Mouse (Mus musculus) Patski (cell line): ENCODE data around the gene Scfd2. TPM values are rescaled to one million over a fixed set of nuclear protein-coding genes. Genes with fewer than 3 reads are reported as not detected.

Experiments
- ATAC-seq: fragments of 100-300 bp; one replicate; pipeline ENCODE4 v1.8.0; 2021
- CTCF ChIA-PET: fragments of 350-600 bp; sonication (Branson Sonifier 250); formaldehyde crosslinking; loops from one replicate; lab custom pipeline; 2022; ENCODE audit warnings: inconsistent platforms; lab: Charles Lee
- POLR2A ChIA-PET: fragments of 350-600 bp; sonication (Branson Sonifier 250); formaldehyde crosslinking; loops from one replicate; lab custom pipeline; 2022; ENCODE audit warnings: antibody characterized with exemption, inconsistent platforms; lab: Charles Lee
- DNase-seq: peaks from one replicate; pipeline ENCODE4 v3.0.0-alpha.2; 2011; ENCODE audit warnings: low read depth, low spot score
- H3K27me3 ChIP-seq: fragments of 371-371 bp; one replicate; pipeline ENCODE4 v1.5.1; 2021
- CTCF ChIP-seq: fragments of 100-300 bp; IDR thresholded peaks from one replicate; pipeline ENCODE4 v1.5.1; 2021
- in situ Hi-C: fragments of 300-500 bp; cut with MboI; formaldehyde crosslinking; loops from 3 replicates; pipeline ENCODE4 v1.11.1; 2018; ENCODE audit warnings: low pct_unique_long_range_greater_than_20kb, mixed read lengths
- polyA plus RNA-seq: library from polyadenylated mRNA; unstranded; gene quantifications from one replicate; pipeline ENCODE4 v1.2.3, GENCODE M21; 2021

Gene Scfd2
- polyA plus RNA-seq, 1 experiment from 2014 or later = 8.6 TPM

GRCm38 (mm10) chr5:74348079-74348870, 183.3 kb downstream of the Scfd2 start:
- TF ChIP-seq CTCF = no peak
- DNase-seq (no peak), ATAC-seq (no peak)
- ChIA-PET POLR2A (no interaction called here), CTCF (interaction anchor here (1.1 kb wide), 1 partner anchor 10 kb away, joined by 3 read pairs; no protein-coding TSS in a partner anchor)
- in situ Hi-C loops = no loop called here
- no peaks in the 10 kb centered on the region for H3K27me3 ChIP-seq

DNA sequence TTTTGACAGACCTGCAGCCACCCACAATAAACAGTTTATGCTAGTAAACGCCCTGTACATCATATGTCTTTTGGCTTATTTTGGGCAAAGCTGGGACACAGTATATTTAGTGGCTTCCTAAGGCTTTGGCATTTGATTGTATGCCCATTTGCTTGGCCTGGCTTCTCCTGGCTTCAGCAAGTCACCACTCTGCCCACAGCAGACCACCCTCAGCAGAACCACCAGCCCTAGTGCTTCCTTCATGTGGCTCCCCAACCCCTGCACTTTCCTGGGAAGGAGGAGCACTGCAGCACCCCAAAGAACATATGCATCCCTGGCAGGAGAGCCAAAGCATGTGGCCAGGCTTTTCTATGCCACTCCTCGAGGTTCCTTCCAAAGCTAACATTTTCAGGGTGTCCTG, 188.5 kb downstream of the Scfd2 start:
- no peaks in the 10 kb centered on the region for H3K27me3 ChIP-seq
- in situ Hi-C loops = no loop called here
- TF ChIP-seq CTCF = no peak
- DNase-seq (no peak), ATAC-seq (no peak)
- CTCF ChIA-PET = no interaction called here
- POLR2A ChIA-PET = interaction anchor here (0.7 kb wide), 1 partner anchor 218 kb away, joined by 10 read pairs; no protein-coding TSS in a partner anchor

- CTCF ChIA-PET = interaction anchor here (1.4 kb wide), 1 partner anchor 10 kb away, joined by 3 read pairs; no protein-coding TSS in a partner anchor
- DNase-seq (no peak), ATAC-seq (no peak)
- POLR2A ChIA-PET = interaction anchor here (0.7 kb wide), 1 partner anchor 217 kb away, joined by 10 read pairs; no protein-coding TSS in a partner anchor
- in situ Hi-C loops = no loop called here
- no peak for TF ChIP-seq CTCF
- H3K27me3 ChIP-seq = no peaks in the 10 kb centered on the region
These were observed 189.0 kb downstream of the Scfd2 start for GRCm38 (mm10) chr5:74342557-74342956.

GRCm38 (mm10) chr5:74337491-74337890, 194.1 kb downstream of the Scfd2 start:
- ATAC-seq (no peak), DNase-seq (no peak)
- CTCF ChIA-PET = no interaction called here
- no peaks in the 10 kb centered on the region for H3K27me3 ChIP-seq
- POLR2A ChIA-PET = no interaction called here
- in situ Hi-C loops = no loop called here
- TF ChIP-seq CTCF = no peak

DNA sequence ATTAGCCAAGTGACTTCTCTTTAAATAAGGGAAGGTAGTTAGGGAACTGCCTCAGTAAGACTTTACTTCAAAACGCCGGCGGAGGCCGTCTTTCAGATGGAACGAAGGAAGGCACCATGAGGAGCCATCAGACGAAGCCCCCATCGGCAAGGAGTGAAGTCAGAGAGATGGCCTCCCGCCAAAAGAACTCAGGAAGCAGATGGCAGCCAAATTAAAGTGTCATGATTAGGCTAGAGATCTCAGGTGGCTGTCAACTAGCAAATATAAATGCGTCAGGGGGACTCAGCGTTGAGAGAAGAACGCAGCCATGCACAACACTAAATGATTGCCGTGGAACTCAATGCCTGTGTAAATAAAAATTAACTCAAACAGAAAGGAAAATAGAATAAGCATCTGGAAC, 194.8 kb downstream of the Scfd2 start:
- ATAC-seq (no peak), DNase-seq (no peak)
- in situ Hi-C loops = no loop called here
- ChIA-PET CTCF (no interaction called here), POLR2A (no interaction called here)
- TF ChIP-seq CTCF = no peak
- no peaks in the 10 kb centered on the region for H3K27me3 ChIP-seq

- DNase-seq = no peak
- CTCF ChIA-PET = no interaction called here
- no peak for TF ChIP-seq CTCF
- no peaks in the 10 kb centered on the region for H3K27me3 ChIP-seq
- POLR2A ChIA-PET = interaction anchor here (1.0 kb wide), 1 partner anchor 18 kb away, joined by 3 read pairs; no protein-coding TSS in a partner anchor
- no peak for ATAC-seq
- in situ Hi-C loops = no loop called here
These were observed 198.3 kb downstream of the Scfd2 start for GRCm38 (mm10) chr5:74333258-74333657.

GRCm38 (mm10) chr5:74326228-74326627, 205.3 kb downstream of the Scfd2 start:
- in situ Hi-C loops = no loop called here
- CTCF ChIA-PET = interaction anchor here (0.9 kb wide), 1 partner anchor 20 kb away, joined by 3 read pairs; no protein-coding TSS in a partner anchor
- ATAC-seq (no peak), DNase-seq (no peak)
- no peaks in the 10 kb centered on the region for H3K27me3 ChIP-seq
- POLR2A ChIA-PET = no interaction called here
- no peak for TF ChIP-seq CTCF

DNA sequence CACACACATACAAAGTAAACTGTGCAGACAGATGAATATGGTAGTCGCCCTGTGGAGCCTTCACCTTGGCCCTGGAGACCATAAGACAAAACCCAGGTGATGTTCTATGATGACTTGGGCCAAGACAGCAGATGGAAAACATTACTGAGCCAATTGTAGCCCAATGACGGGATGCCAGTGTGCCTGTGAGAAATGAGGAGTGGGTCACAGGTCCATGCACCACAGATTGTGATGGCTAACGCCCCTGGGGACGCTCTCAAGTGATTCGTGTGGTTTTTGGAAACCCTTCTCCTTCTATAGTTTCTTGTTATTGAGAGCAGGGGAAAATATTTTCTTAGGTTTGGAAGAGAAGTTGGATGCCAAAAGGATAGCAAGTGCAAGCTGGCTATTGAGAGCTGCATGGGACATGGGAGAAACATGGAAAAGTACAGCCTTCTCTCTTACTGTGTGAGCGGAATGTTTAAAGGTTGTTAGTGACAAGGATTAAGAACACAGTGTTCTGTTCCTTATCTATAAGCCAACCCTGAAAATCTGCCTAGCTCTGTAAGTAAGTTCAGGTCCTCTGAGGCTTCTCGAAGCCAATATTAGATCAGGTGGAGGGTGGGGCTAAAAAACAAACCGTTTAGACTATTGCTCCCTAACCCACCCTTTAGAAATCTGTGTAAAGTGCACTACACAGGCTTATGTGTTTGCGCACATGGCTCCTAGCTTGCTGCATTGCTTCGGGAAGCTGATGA, 210.4 kb downstream of the Scfd2 start:
- H3K27me3 ChIP-seq = no peaks in the 10 kb centered on the region
- ATAC-seq (no peak), DNase-seq (no peak)
- ChIA-PET POLR2A (no interaction called here), CTCF (no interaction called here)
- TF ChIP-seq CTCF = no peak
- in situ Hi-C loops = loop anchor here (25.0 kb wide), 1 partner anchor 291 kb away; no protein-coding TSS in a partner anchor

DNA sequence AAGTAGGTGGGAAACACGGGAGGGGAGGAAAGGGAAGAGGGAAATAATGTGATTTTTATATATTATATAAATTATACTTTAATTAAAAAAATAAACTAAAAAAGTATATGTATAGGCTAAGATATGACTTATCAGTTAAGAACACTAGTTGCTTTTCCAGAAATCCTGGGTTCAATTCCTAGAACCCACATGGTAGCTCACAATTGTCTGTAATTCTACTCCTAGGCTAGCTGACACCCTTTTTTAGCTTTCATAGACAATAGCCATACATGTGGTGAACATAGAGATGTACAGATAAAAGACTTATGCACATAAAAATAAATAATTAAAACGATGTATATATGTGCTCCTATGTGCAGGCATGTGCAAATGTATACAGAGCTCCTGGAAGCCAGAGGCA, 212.0 kb downstream of the Scfd2 start:
- no peak for ATAC-seq
- no peak for DNase-seq
- POLR2A ChIA-PET = no interaction called here
- in situ Hi-C loops = loop anchor here (10.0 to 25.0 kb wide), 2 partner anchors 293 to 615 kb away; no protein-coding TSS in a partner anchor
- TF ChIP-seq CTCF = no peak
- CTCF ChIA-PET = interaction anchor here (1.7 kb wide), 1 partner anchor 18 kb away, joined by 4 read pairs; no protein-coding TSS in a partner anchor
- H3K27me3 ChIP-seq = no peaks in the 10 kb centered on the region

- no peaks in the 10 kb centered on the region for H3K27me3 ChIP-seq
- POLR2A ChIA-PET = no interaction called here
- ATAC-seq (no peak), DNase-seq (no peak)
- TF ChIP-seq CTCF = no peak
- in situ Hi-C loops = loop anchor here (10.0 to 25.0 kb wide), 2 partner anchors 295 to 618 kb away; no protein-coding TSS in a partner anchor
- CTCF ChIA-PET = no interaction called here
These were observed 214.4 kb downstream of the Scfd2 start for GRCm38 (mm10) chr5:74317174-74317573.
